Mouse (Mus musculus): Measurements from ENCODE around the gene Arhgef39.

DNA sequence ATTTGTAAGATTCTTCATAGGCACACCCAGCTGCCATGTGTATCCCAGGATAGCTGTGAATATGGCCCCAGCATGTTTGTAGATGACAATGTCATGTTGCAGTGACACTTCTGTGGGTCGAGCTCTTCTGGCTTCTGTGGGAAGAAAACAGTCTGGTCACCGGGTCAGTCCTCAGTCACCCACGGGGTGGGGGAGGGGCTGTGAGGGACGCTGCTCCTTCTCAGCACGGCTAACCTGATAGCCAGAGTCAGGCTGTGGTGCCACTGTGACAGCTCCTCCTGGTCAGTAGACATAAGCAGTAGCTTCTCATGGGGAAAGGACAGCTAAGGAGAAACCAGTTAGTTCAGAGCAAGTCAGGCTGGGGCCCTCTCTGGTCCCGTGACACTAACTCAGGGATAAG, 2.9 kb downstream of the Arhgef39 start:
- no peak for TF ChIP-seq POLR2A (IDR thresholded peaks at IDR 0.05; ENCODE audit: insufficient read depth, low read length)
- TF ChIP-seq CTCF (IDR thresholded peaks at IDR 0.05; ENCODE audit: low read depth, low read length) = no peak
